Mouse (Mus musculus) liver, adult 2 months (tissue): Measurements from ENCODE around the gene Lrrc55. TPM values are rescaled to one million over a fixed set of nuclear protein-coding genes. Genes with fewer than 3 reads are reported as not detected.

Experiments used
- DNase-seq: peaks from one replicate; pipeline ENCODE4 v3.0.0-alpha.2; 2011; ENCODE audit warnings: low read depth, low spot score; ENCODE audit errors: extremely low read depth
- H3K27ac ChIP-seq: fragments of 200-500 bp; replicated peaks from 2 replicates; pipeline ENCODE4 v1.5.1; 2012; ENCODE audit warnings: low read depth, mild to moderate bottlenecking, control low read depth, inconsistent platforms, low read length; ENCODE audit not compliant: insufficient read depth
- H3K27me3 ChIP-seq: fragments of 200-500 bp; 2 replicates; pipeline ENCODE4 v1.6.1; 2012; ENCODE audit warnings: mild to moderate bottlenecking, moderate library complexity, low read length, inconsistent platforms; ENCODE audit not compliant: control insufficient read depth, insufficient read depth
- H3K36me3 ChIP-seq: fragments of 200-500 bp; 2 replicates; pipeline ENCODE4 v1.6.1; 2012; ENCODE audit warnings: low read length, inconsistent platforms; ENCODE audit not compliant: control insufficient read depth, insufficient read depth
- H3K4me1 ChIP-seq: fragments of 200-500 bp; 2 replicates; pipeline ENCODE4 v1.6.1; 2011; ENCODE audit warnings: low read length; ENCODE audit not compliant: control insufficient read depth, insufficient read depth
- H3K4me3 ChIP-seq: fragments of 200-500 bp; 2 replicates; pipeline ENCODE4 v1.5.1; 2011; ENCODE audit warnings: low read depth, mild to moderate bottlenecking, control low read depth, low read length, moderate library complexity; ENCODE audit not compliant: insufficient read depth
- H3K79me2 ChIP-seq: fragments of 200-500 bp; 2 replicates; pipeline ENCODE4 v1.6.1; 2012; ENCODE audit warnings: inconsistent platforms, mild to moderate bottlenecking, low read length, moderate library complexity; ENCODE audit not compliant: control insufficient read depth, insufficient read depth
- H3K9ac ChIP-seq: fragments of 200-500 bp; 2 replicates; pipeline ENCODE4 v1.6.1; 2012; ENCODE audit warnings: low read depth, mild to moderate bottlenecking, control low read depth, inconsistent platforms, low read length
- CTCF ChIP-seq: fragments of 200-500 bp; IDR thresholded peaks from 2 replicates; pipeline ENCODE4 v1.5.1; 2011; ENCODE audit warnings: low read depth, low read length, control low read depth
- POLR2A ChIP-seq: fragments of 200-500 bp; IDR thresholded peaks from 2 replicates; pipeline ENCODE4 v1.6.1; 2011; ENCODE audit warnings: low read length, control low read depth; ENCODE audit not compliant: insufficient read depth; ENCODE audit errors: extremely low read depth
- WGBS: fragments of 180-500 bp; shearing (Covaris S2); methylation state at CpG from one replicate; pipeline ENCODE4 v1.1.7; 2018; 5-methylcytosine and 5-hydroxymethylcytosine counted together
- polyA plus RNA-seq: library from polyadenylated mRNA; depleted of rRNA; stranded (reverse); fragments of >200 nt; gene quantifications from 2 replicates; pipeline ENCODE4 v1.2.3, GENCODE M21; 2012
- total RNA-seq: library from RNA; depleted of rRNA; stranded (reverse); fragments of >200 nt; gene quantifications from 2 replicates; pipeline ENCODE4 v1.2.3, GENCODE M21; 2014

The Lrrc55 gene
- total and polyA plus RNA-seq, 2 experiments: not detected

DNA sequence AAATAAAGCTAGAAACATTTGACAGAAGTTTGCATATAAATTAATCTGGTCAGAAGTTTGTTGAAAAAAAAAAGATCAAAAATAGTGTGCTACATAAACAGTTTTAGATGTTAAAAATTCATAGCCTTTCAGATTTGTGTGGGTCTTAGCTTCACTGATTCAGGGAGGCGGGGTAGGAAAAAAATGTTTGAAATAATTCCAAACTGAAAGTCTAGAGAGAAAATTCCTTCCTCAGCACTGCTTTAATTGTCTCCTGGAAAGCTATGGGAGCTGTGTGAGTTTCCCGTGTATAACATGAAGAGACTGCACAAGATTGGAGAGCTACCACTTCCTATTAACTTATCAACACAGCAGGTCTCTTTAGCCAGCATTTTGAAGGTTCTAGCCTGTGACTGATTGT is 49.5 kb downstream of the Lrrc55 start:
- DNase-seq: no peak
- H3K79me2 ChIP-seq: no peaks in the 10 kb centered on the region
- 85% methylated on average over 2 of the region's 2 CpGs for WGBS
- H3K9ac ChIP-seq: no peak overlapping the region
- no peak overlapping the region for H3K4me3 ChIP-seq
- H3K27ac ChIP-seq: no peak overlapping the region
- H3K36me3 ChIP-seq: no peaks in the 10 kb centered on the region
- TF ChIP-seq CTCF (no peak), POLR2A (no peak)
- H3K27me3 ChIP-seq: no peaks in the 10 kb centered on the region
- no peaks in the 10 kb centered on the region for H3K4me1 ChIP-seq

DNA sequence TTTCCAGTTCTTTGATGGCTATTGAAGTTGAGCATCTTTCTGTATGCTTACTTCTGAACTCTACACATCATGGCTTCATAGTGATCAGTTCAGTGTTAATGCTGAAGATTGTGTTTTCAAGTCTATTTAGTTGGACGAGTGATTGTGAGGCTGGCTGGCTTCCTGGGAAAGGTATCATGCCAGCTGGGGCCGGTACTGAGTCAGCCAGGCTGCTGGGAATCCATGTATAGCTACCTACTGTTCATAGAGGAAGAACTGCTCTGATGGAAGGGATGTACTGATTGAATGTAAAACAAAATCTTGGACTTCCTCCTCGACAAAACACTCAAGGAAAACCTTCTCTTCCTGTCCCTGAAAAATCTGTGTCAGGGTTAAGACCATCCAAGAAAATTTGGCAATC is 51.7 kb downstream of the Lrrc55 start:
- WGBS: 62% methylated on average over 3 of the region's 3 CpGs

DNA sequence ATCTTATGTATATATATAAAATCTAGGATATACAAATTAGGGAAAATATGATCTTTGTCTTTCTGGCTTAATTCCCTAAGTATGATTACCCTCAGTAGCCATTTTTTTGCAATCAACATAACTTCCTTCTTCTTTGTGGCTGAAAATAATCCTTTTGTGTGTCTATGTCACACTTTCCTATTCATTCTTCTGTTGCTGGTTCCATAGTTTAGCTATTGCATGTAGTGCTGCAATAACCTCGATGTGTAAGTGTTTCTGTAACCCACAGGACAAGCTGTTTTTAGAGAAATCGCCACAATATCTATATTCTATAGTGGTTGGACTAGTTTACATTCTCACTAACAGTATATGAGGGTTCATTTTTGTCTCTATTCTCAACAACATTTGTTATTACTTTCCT is 52.1 kb downstream of the Lrrc55 start:
- Histone ChIP-seq H3K27ac (no peak overlapping the region), H3K79me2 (no peaks in the 10 kb centered on the region), H3K27me3 (no peaks in the 10 kb centered on the region), H3K9ac (no peak overlapping the region), H3K4me1 (no peaks in the 10 kb centered on the region), H3K4me3 (no peak overlapping the region), H3K36me3 (no peaks in the 10 kb centered on the region)
- TF ChIP-seq POLR2A (no peak), CTCF (no peak)
- DNase-seq: no peak
- WGBS: 78% methylated on average over 2 of the region's 2 CpGs

More for the DNA sequence above, 51.7 kb downstream of the Lrrc55 start:
- H3K4me3 ChIP-seq: no peak overlapping the region
- DNase-seq: no peak
- no peak overlapping the region for H3K27ac ChIP-seq
- H3K79me2 ChIP-seq: no peaks in the 10 kb centered on the region
- TF ChIP-seq CTCF (no peak), POLR2A (no peak)
- no peaks in the 10 kb centered on the region for H3K27me3 ChIP-seq
- H3K9ac ChIP-seq: no peak overlapping the region
- no peaks in the 10 kb centered on the region for H3K4me1 ChIP-seq
- no peaks in the 10 kb centered on the region for H3K36me3 ChIP-seq

DNA sequence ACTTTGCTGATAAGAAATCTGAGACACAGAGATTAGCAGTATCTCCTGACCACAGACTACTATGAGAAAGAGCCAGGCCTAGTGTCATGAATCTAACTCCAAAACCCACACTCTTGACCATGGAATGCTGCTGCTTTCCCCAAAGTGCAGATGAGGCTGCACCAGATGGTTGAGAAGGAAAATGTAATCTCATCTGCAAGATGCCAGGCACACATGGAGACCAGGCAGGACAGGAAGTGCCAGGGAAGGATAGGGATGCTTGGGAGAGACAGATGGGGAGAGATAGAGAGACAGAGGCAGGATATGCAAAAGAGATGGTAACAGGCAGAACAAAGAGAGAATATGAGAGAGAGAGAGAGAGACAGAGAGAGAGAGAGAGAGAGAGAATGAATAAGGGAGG is 56.2 kb downstream of the Lrrc55 start:
- Histone ChIP-seq H3K27ac (no peak overlapping the region), H3K4me3 (no peak overlapping the region), H3K4me1 (no peaks in the 10 kb centered on the region), H3K9ac (no peak overlapping the region), H3K36me3 (no peaks in the 10 kb centered on the region), H3K27me3 (no peaks in the 10 kb centered on the region; the same call in 1 of the 2 replicates), H3K79me2 (no peaks in the 10 kb centered on the region)
- TF ChIP-seq CTCF (no peak), POLR2A (no peak)
- DNase-seq: no peak

DNA sequence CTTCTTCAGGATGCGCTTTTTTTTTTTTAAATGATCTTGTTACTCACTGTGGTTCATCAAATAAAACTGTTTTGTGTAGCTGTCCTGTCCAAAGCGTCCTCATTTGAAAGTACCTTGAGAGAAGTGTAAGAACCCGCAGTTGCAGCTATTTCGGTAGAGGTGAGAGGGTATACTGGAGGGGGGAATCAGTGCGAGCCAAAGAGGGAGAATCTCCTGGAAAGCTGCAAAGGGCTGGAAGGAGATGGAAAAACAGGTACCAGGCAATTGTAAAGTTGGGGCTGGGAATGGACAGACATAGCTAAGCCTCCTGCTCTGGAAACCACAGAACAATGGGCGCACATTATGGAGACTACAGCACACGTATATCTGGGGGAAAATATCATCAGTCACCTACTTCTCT is 57.2 kb downstream of the Lrrc55 start:
- no peaks in the 10 kb centered on the region; the same call in 1 of the 2 replicates for H3K27me3 ChIP-seq
- H3K36me3 ChIP-seq: no peaks in the 10 kb centered on the region
- 55% methylated on average over 7 of the region's 7 CpGs for WGBS
- H3K4me1 ChIP-seq: no peaks in the 10 kb centered on the region
- TF ChIP-seq POLR2A (no peak), CTCF (no peak)
- H3K27ac ChIP-seq: no peak overlapping the region
- no peak overlapping the region for H3K9ac ChIP-seq
- H3K4me3 ChIP-seq: no peak overlapping the region
- DNase-seq: no peak
- H3K79me2 ChIP-seq: no peaks in the 10 kb centered on the region

DNA sequence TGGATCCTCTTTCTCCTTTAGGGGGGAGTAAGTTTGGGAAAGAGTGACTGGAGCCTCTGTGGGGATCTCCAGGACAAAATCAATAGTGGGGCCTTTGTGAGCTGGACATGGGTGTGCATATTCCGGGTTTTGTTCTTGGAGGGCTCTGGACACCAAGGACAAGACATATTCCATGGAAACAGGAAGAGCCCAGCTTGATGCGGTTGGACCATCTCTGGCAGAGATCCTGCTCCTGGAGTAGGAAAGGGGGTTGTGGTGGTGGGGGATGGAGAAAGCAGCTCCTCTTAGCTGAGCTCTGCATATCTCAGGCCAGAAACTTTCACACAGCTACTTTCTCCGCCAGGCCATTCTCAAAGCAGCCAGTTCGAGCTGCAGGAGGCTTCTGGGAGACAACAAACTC is 57.6 kb downstream of the Lrrc55 start:
- Histone ChIP-seq H3K9ac (no peak overlapping the region), H3K4me3 (no peak overlapping the region), H3K27ac (no peak overlapping the region), H3K4me1 (no peaks in the 10 kb centered on the region), H3K27me3 (no peaks in the 10 kb centered on the region; the same call in 1 of the 2 replicates), H3K36me3 (no peaks in the 10 kb centered on the region), H3K79me2 (no peaks in the 10 kb centered on the region)
- 53% methylated on average over 4 of the region's 4 CpGs for WGBS
- no peak for TF ChIP-seq POLR2A
- no peak for TF ChIP-seq CTCF
- no peak for DNase-seq
